Mouse (Mus musculus): ENCODE results near the gene Galnt9.

DNA sequence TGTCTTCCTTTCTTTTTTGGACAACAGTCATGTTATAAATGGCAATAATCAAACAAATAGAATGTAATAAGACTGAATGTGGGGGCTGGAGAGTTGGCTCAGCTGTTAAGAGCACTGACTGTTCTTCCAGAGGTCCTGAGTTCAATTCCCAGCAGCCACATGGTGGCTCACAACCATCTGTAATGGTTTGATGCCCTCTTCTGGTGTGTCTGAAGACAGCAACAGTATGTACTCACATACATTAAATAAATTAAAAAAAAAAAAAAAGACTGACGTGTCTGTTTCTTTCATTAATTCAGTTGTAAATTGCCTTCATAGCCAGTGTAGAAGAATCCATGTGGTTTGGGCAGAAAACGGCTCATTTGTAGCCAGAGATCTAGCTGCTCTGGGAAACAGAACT lies 80.2 kb downstream of the Galnt9 start:
- TF ChIP-seq POLR2A (IDR thresholded peaks at IDR 0.05; ENCODE audit: borderline replicate concordance, control insufficient read depth, low read depth, low read length) (no peak), CTCF (IDR thresholded peaks at IDR 0.05; ENCODE audit: control insufficient read depth, insufficient read depth, low read length) (no peak)

All from bone marrow, adult 2 months (tissue).